Mouse (Mus musculus): Measurements from ENCODE around the gene Polr2b.

DNA sequence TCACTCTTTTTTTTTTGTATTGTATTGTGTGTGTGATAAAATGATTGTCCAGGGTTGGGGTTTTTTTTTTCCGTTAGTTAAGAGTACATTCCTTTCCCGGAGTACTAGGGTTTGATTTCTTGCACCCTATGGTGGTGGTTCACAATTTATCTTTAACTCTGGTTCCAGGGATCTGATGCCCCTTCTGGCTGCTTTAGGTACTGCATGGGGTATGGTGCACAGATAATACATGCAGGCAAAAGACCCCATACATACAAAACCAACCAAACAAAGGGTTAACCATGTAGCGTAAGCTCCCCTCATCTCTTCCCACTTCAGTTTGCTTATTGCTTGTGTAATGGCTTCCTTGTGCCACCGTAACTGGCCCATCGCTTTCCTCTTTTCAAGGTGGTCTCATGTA lies 34.0 kb upstream of the Polr2b start:
- TF ChIP-seq CTCF (IDR thresholded peaks at IDR 0.05; ENCODE audit: borderline replicate concordance, extremely low read depth, insufficient read depth, insufficient read length) (peak; percentile 60; the same call in 1 of the 2 replicates), POLR2A (IDR thresholded peaks at IDR 0.05; ENCODE audit: borderline replicate concordance, extremely low read depth, insufficient read depth, insufficient read length, poor library complexity, severe bottlenecking) (no peak)

Measured in brain, embryonic 14.5 days (tissue).